Mouse (Mus musculus): ENCODE measurements around the gene Atg4a-ps. TPM values are rescaled to one million over a fixed set of nuclear protein-coding genes. Genes with fewer than 3 reads are reported as not detected.
"Not testable (repeated sequence)": the region's sequence is repeated elsewhere in the genome, so short reads cannot be mapped to it uniquely, and the experiment has no call there.

The Atg4a-ps gene
- polyA plus RNA-seq (2016; fragmentation: Nextera tagmentation; extraction: Ambion mirVana): 0.24 TPM in 1 of 2 replicates, not detected in the other

- not testable (repeated sequence) for H3K9ac ChIP-seq (replicated peaks); H3K4me2 ChIP-seq; H3K9me3 ChIP-seq; H3K4me3 ChIP-seq (replicated peaks); H3K4me1 ChIP-seq (replicated peaks); H3K36me3 ChIP-seq; H3K27me3 ChIP-seq; ATAC-seq (ENCODE audit: insufficient number of reproducible peaks, insufficient read depth, low FRiP score, low TSS enrichment, low read depth); H3K27ac ChIP-seq
- WGBS: 82% methylated on average over 2 of the region's 2 CpGs
Observed at GRCm38 (mm10) chr3:103645968-103646367, at the start of gene Atg4a-ps. Gene Atg4a-ps, minus strand, starts transcription at chr3:103646068.

GRCm38 (mm10) chr3:103695556-103695955 is 49.7 kb upstream of the Atg4a-ps start:
- ATAC-seq (ENCODE audit: insufficient number of reproducible peaks, insufficient read depth, low FRiP score, low TSS enrichment, low read depth): no peak
- Histone ChIP-seq H3K9me3 (no peaks in the 10 kb centered on the region), H3K4me3 (replicated peaks) (no peak overlapping the region), H3K9ac (replicated peaks) (no peak overlapping the region), H3K27ac (no peak overlapping the region), H3K4me2 (no peak overlapping the region), H3K36me3 (no peaks in the 10 kb centered on the region), H3K27me3 (no peaks in the 10 kb centered on the region), H3K4me1 (replicated peaks) (no peaks in the 10 kb centered on the region)
- 58% methylated on average over 3 of the region's 3 CpGs for WGBS

GRCm38 (mm10) chr3:103690506-103690905 is 44.6 kb upstream of the Atg4a-ps start:
- H3K4me1 ChIP-seq (replicated peaks): no peaks in the 10 kb centered on the region
- no peak overlapping the region for H3K4me2 ChIP-seq
- H3K27me3 ChIP-seq: no peaks in the 10 kb centered on the region
- 79% methylated on average over 3 of the region's 3 CpGs for WGBS
- no peak for ATAC-seq (ENCODE audit: insufficient number of reproducible peaks, insufficient read depth, low FRiP score, low TSS enrichment, low read depth)
- no peak overlapping the region for H3K4me3 ChIP-seq (replicated peaks)
- H3K9ac ChIP-seq (replicated peaks): no peak overlapping the region
- no peaks in the 10 kb centered on the region for H3K36me3 ChIP-seq
- no peak overlapping the region for H3K27ac ChIP-seq
- H3K9me3 ChIP-seq: no peaks in the 10 kb centered on the region

- Histone ChIP-seq H3K4me2 (no peak overlapping the region), H3K9me3 (no peaks in the 10 kb centered on the region), H3K27ac (no peak overlapping the region), H3K36me3 (no peaks in the 10 kb centered on the region), H3K9ac (replicated peaks) (no peak overlapping the region), H3K4me3 (replicated peaks) (no peak overlapping the region), H3K27me3 (peaks cover 6% of the 10 kb centered on the region), H3K4me1 (replicated peaks) (peaks cover 4% of the 10 kb centered on the region; the same call in 1 of the 2 replicates)
- WGBS: 68% methylated on average over 1 of the region's 1 CpGs
- no peak for ATAC-seq (ENCODE audit: insufficient number of reproducible peaks, insufficient read depth, low FRiP score, low TSS enrichment, low read depth)
Observed at GRCm38 (mm10) chr3:103689043-103689442, 43.2 kb upstream of the Atg4a-ps start.

GRCm38 (mm10) chr3:103683966-103684319 is 38.1 kb upstream of the Atg4a-ps start:
- H3K27ac ChIP-seq: no peak overlapping the region
- WGBS: 20% methylated on average over 5 of the region's 5 CpGs
- no peak for ATAC-seq (ENCODE audit: insufficient number of reproducible peaks, insufficient read depth, low FRiP score, low TSS enrichment, low read depth)
- H3K9me3 ChIP-seq: no peaks in the 10 kb centered on the region
- no peak overlapping the region for H3K4me3 ChIP-seq (replicated peaks)
- peaks cover 17% of the 10 kb centered on the region for H3K27me3 ChIP-seq
- H3K4me2 ChIP-seq: 0 out of 2 replicates have a peak overlapping the region, but pooled peaks have one; percentile 50
- H3K36me3 ChIP-seq: no peaks in the 10 kb centered on the region
- H3K4me1 ChIP-seq (replicated peaks): peaks cover 24% of the 10 kb centered on the region
- H3K9ac ChIP-seq (replicated peaks): no peak overlapping the region

- ATAC-seq (ENCODE audit: insufficient number of reproducible peaks, insufficient read depth, low FRiP score, low TSS enrichment, low read depth): no peak
- Histone ChIP-seq H3K4me2 (peak overlapping the region; percentile 50), H3K27me3 (peaks cover 17% of the 10 kb centered on the region), H3K27ac (no peak overlapping the region), H3K4me3 (replicated peaks) (peak overlapping the region; percentile 15), H3K9me3 (no peaks in the 10 kb centered on the region), H3K9ac (replicated peaks) (0 out of 2 replicates have a peak overlapping the region, but pooled peaks have one; percentile 8), H3K4me1 (replicated peaks) (peaks cover 24% of the 10 kb centered on the region), H3K36me3 (no peaks in the 10 kb centered on the region)
- WGBS: 1% methylated on average over 21 of the region's 21 CpGs
Observed at GRCm38 (mm10) chr3:103683234-103683965, 37.5 kb upstream of the Atg4a-ps start.

- Histone ChIP-seq H3K27me3 (peaks cover 17% of the 10 kb centered on the region), H3K4me1 (replicated peaks) (peaks cover 24% of the 10 kb centered on the region), H3K9me3 (no peaks in the 10 kb centered on the region), H3K36me3 (no peaks in the 10 kb centered on the region), H3K9ac (replicated peaks) (no peak overlapping the region), H3K27ac (no peak overlapping the region), H3K4me3 (replicated peaks) (no peak overlapping the region), H3K4me2 (no peak overlapping the region)
- WGBS: 49% methylated on average over 4 of the region's 4 CpGs
- no peak for ATAC-seq (ENCODE audit: insufficient number of reproducible peaks, insufficient read depth, low FRiP score, low TSS enrichment, low read depth)
Observed at GRCm38 (mm10) chr3:103682473-103682872, 36.6 kb upstream of the Atg4a-ps start.

GRCm38 (mm10) chr3:103678811-103679210 is 32.9 kb upstream of the Atg4a-ps start:
- Histone ChIP-seq H3K36me3 (no peaks in the 10 kb centered on the region), H3K4me2 (no peak overlapping the region), H3K4me3 (replicated peaks) (no peak overlapping the region), H3K27ac (no peak overlapping the region), H3K4me1 (replicated peaks) (peaks cover 18% of the 10 kb centered on the region), H3K27me3 (peaks cover 9% of the 10 kb centered on the region), H3K9ac (replicated peaks) (no peak overlapping the region), H3K9me3 (no peaks in the 10 kb centered on the region)
- 49% methylated on average over 6 of the region's 6 CpGs for WGBS
- no peak for ATAC-seq (ENCODE audit: insufficient number of reproducible peaks, insufficient read depth, low FRiP score, low TSS enrichment, low read depth)

- Histone ChIP-seq H3K4me3 (replicated peaks) (no peak overlapping the region), H3K9me3 (no peaks in the 10 kb centered on the region), H3K9ac (replicated peaks) (no peak overlapping the region), H3K36me3 (no peaks in the 10 kb centered on the region), H3K4me1 (replicated peaks) (0 out of 2 replicates have a peak, but pooled peaks cover 4% of the 10 kb centered on the region), H3K27ac (no peak overlapping the region), H3K4me2 (no peak overlapping the region), H3K27me3 (no peaks in the 10 kb centered on the region)
- WGBS: 64% methylated on average over 7 of the region's 7 CpGs
- no peak for ATAC-seq (ENCODE audit: insufficient number of reproducible peaks, insufficient read depth, low FRiP score, low TSS enrichment, low read depth)
Observed at GRCm38 (mm10) chr3:103672716-103673115, 26.8 kb upstream of the Atg4a-ps start.

GRCm38 (mm10) chr3:103672113-103672512 is 26.2 kb upstream of the Atg4a-ps start:
- Histone ChIP-seq H3K4me1 (replicated peaks) (0 out of 2 replicates have a peak, but pooled peaks cover 4% of the 10 kb centered on the region), H3K27me3 (no peaks in the 10 kb centered on the region), H3K36me3 (no peaks in the 10 kb centered on the region), H3K27ac (no peak overlapping the region), H3K4me2 (no peak overlapping the region), H3K9me3 (no peaks in the 10 kb centered on the region), H3K4me3 (replicated peaks) (no peak overlapping the region), H3K9ac (replicated peaks) (no peak overlapping the region)
- WGBS: 68% methylated on average over 4 of the region's 4 CpGs
- ATAC-seq (ENCODE audit: insufficient number of reproducible peaks, insufficient read depth, low FRiP score, low TSS enrichment, low read depth): no peak

- no peak for ATAC-seq (ENCODE audit: insufficient number of reproducible peaks, insufficient read depth, low FRiP score, low TSS enrichment, low read depth)
- no peak overlapping the region for H3K4me3 ChIP-seq (replicated peaks)
Observed at GRCm38 (mm10) chr3:103663385-103663784, 17.5 kb upstream of the Atg4a-ps start.

GRCm38 (mm10) chr3:103661714-103662113 is 15.8 kb upstream of the Atg4a-ps start:
- no peak overlapping the region for H3K27ac ChIP-seq
- no peak for ATAC-seq (ENCODE audit: insufficient number of reproducible peaks, insufficient read depth, low FRiP score, low TSS enrichment, low read depth)
- peaks cover 17% of the 10 kb centered on the region for H3K4me1 ChIP-seq (replicated peaks)
- H3K4me3 ChIP-seq (replicated peaks): no peak overlapping the region
- no peaks in the 10 kb centered on the region for H3K36me3 ChIP-seq
- no peaks in the 10 kb centered on the region for H3K27me3 ChIP-seq
- H3K9me3 ChIP-seq: no peaks in the 10 kb centered on the region
- no peak overlapping the region for H3K4me2 ChIP-seq
- H3K9ac ChIP-seq (replicated peaks): no peak overlapping the region
- 88% methylated on average over 8 of the region's 8 CpGs for WGBS

More at GRCm38 (mm10) chr3:103663385-103663784, 17.5 kb upstream of the Atg4a-ps start:
- H3K27ac ChIP-seq: no peak overlapping the region
- H3K4me1 ChIP-seq (replicated peaks): peaks cover 4% of the 10 kb centered on the region; the same call in 1 of the 2 replicates
- H3K27me3 ChIP-seq: no peaks in the 10 kb centered on the region
- H3K9me3 ChIP-seq: no peaks in the 10 kb centered on the region
- 95% methylated on average over 3 of the region's 3 CpGs for whole genome bisulfite sequencing
- H3K36me3 ChIP-seq: no peaks in the 10 kb centered on the region
- H3K4me2 ChIP-seq: no peak overlapping the region
- H3K9ac ChIP-seq (replicated peaks): no peak overlapping the region

All from limb, embryonic 12.5 days (tissue).